Comparison of ENCODE assay signal across 8 mouse cellular contexts in the genomic region with DNA sequence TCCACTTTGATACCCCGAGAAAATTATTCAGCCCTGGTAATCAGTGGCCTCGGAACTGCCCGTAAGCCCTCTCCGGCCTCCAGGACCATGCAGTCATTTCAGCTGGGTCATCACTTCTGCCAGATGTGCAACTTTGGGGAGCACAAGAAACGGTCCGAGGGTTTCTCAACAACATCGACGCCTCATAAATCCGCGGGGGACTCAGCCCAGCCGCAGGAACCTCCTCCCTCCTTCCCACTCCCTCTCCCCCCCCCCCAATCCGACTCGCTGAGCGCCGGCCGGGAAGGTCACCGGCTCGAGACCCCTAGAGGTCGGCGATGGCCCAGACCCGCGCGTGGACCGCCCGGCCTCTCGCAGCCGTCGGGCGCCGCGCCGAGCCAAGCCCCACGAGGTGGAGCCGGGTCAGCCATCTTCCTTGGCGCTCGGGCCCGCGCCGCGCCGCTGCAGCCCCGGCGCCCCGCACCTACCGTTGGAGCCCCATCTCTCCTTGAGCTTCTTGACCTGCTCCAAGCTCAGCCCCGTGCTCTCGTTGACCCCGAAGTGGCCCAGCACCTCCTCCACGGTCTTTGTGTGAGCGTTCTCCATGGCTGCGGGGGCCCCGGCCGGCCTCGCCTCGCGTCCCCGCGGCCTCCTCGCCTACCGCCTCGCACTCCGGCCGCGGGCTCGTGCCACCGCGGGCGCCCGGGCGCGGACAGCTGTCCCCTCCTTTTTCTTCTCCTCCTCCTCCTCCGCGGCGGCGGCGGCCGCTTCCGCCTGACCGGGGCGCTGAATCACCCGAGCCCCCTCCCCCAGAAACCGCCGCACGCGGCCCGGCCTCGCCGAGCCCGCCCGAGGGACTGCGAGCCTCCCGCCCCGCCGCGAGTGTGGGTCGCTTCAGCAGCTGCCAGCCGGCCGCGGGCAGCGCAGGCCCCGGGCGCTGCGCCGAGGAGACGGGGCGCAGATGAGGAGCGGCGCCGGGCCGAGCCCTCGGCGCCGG. TPM values are rescaled to one million over a fixed set of nuclear protein-coding genes. Genes with fewer than 3 reads are reported as not detected.
DNase-seq lines count a peak whose midpoint lies in the region; ATAC-seq lines count a peak whose summit lies in the region.

No protein-coding gene starts in this region.

- no peaks in the 10 kb centered on the region for H3K27me3 ChIP-seq in intestine, embryonic 14.5 days (replicated peaks; ENCODE audit: control insufficient read depth, insufficient read depth, low read length)
- H3K27me3 ChIP-seq in limb, embryonic 13.5 days = no peaks in the 10 kb centered on the region
- no peaks in the 10 kb centered on the region for H3K27me3 ChIP-seq in midbrain, embryonic 12.5 days

- ATAC-seq in intestine, embryonic 14.5 days (replicated peaks; ENCODE audit: low FRiP score, low TSS enrichment, low read depth) = peak; percentile 48
- ATAC-seq in limb, embryonic 13.5 days (ENCODE audit: low FRiP score, low read depth) = peak; percentile 46
- ATAC-seq in midbrain, embryonic 12.5 days (ENCODE audit: low FRiP score, low read depth) = peak; percentile 44; the same call in 1 of the 2 replicates

- H3K9ac ChIP-seq in intestine, embryonic 14.5 days (ENCODE audit: low read length) = peak overlapping the region; percentile 99
- H3K9ac ChIP-seq in limb, embryonic 13.5 days = peak overlapping the region; percentile 98
- H3K9ac ChIP-seq in midbrain, embryonic 12.5 days (replicated peaks) = peak overlapping the region; percentile 99

- peaks cover 1% of the 10 kb centered on the region; the same call in 1 of the 2 replicates for H3K9me3 ChIP-seq in intestine, embryonic 14.5 days (ENCODE audit: control insufficient read depth, low read length)
- no peaks in the 10 kb centered on the region for H3K9me3 ChIP-seq in limb, embryonic 13.5 days
- H3K9me3 ChIP-seq in midbrain, embryonic 12.5 days = no peaks in the 10 kb centered on the region

- peak overlapping the region; percentile 77 for H3K4me2 ChIP-seq in intestine, embryonic 14.5 days (ENCODE audit: low read length)
- peak overlapping the region; percentile 69 for H3K4me2 ChIP-seq in limb, embryonic 13.5 days (replicated peaks)
- peak overlapping the region; percentile 63 for H3K4me2 ChIP-seq in midbrain, embryonic 12.5 days (replicated peaks)

- H3K27ac ChIP-seq in intestine, embryonic 14.5 days (ENCODE audit: low read depth) = peak overlapping the region; percentile 99
- peak overlapping the region; percentile 99 for H3K27ac ChIP-seq in limb, embryonic 13.5 days
- peak overlapping the region; percentile 99 for H3K27ac ChIP-seq in midbrain, embryonic 12.5 days (replicated peaks)

- peak overlapping the region; percentile 96 for H3K4me3 ChIP-seq in intestine, embryonic 14.5 days (ENCODE audit: low read depth, low read length)
- peak overlapping the region; percentile 95 for H3K4me3 ChIP-seq in limb, embryonic 13.5 days
- peak overlapping the region; percentile 85 for H3K4me3 ChIP-seq in midbrain, embryonic 12.5 days

- DNase-seq in left cerebral cortex, adult 18-20 months (ENCODE audit: low spot score in 2 of 2) = peak; percentile 34 to 42
- DNase-seq in left cerebral cortex, adult 11 months (ENCODE audit: low spot score) = no peak
- peak; percentile 74 to 76 for DNase-seq in cerebellum, postnatal 14 days
- peak; percentile 80 for DNase-seq in gastrocnemius, postnatal 10 days
- DNase-seq in intestine, embryonic 14.5 days (ENCODE audit: low spot score) = peak; percentile 84
- peak; percentile 38 to 41 for DNase-seq in spleen, postnatal 36 days (ENCODE audit: low spot score in 2 of 2)

- under 1% methylated on average over 91 of the region's 113 CpGs for WGBS in intestine, embryonic 14.5 days
- under 1% methylated on average over 107 of the region's 113 CpGs for WGBS in limb, embryonic 13.5 days
- under 1% methylated on average over 99 of the region's 113 CpGs for WGBS in midbrain, embryonic 12.5 days

- H3K4me1 ChIP-seq in intestine, embryonic 14.5 days (replicated peaks; ENCODE audit: control insufficient read depth, insufficient read depth, low read length) = peaks cover 24% of the 10 kb centered on the region
- peaks cover 43% of the 10 kb centered on the region for H3K4me1 ChIP-seq in limb, embryonic 13.5 days
- peaks cover 42% of the 10 kb centered on the region for H3K4me1 ChIP-seq in midbrain, embryonic 12.5 days

- peaks cover 29% of the 10 kb centered on the region for H3K36me3 ChIP-seq in intestine, embryonic 14.5 days (ENCODE audit: control insufficient read depth, insufficient read depth, low read length)
- peaks cover 14% of the 10 kb centered on the region for H3K36me3 ChIP-seq in limb, embryonic 13.5 days
- H3K36me3 ChIP-seq in midbrain, embryonic 12.5 days = peaks cover 16% of the 10 kb centered on the region; the same call in 1 of the 2 replicates

RNA-seq across cellular contexts. Expression of gene Atp2a2, which starts 0.6 kb away (rescaled TPM):
- total RNA-seq in left cerebral cortex, adult 18-20 months (2021) = 100 to 1,000 TPM; 672 to 715 TPM
- total RNA-seq in gastrocnemius, postnatal 10 days (2021) = 100 to 1,000 TPM; 156 to 181 TPM
- 39.6 and 43.4 TPM in 2 replicates for polyA plus RNA-seq in intestine, embryonic 14.5 days (2014; fragmentation: Nextera tagmentation; extraction: Ambion mirVana)
- 27.0 and 28.3 TPM in 2 replicates for polyA plus RNA-seq in limb, embryonic 13.5 days (2015; fragmentation: Nextera tagmentation; extraction: Ambion mirVana)
- 59.4 and 78.0 TPM in 2 replicates for polyA plus RNA-seq in midbrain, embryonic 12.5 days (2016; fragmentation: Nextera tagmentation; extraction: Ambion mirVana)
